Mouse (Mus musculus): Measurements from ENCODE around the gene Bcl2l12. TPM values are rescaled to one million over a fixed set of nuclear protein-coding genes. Genes with fewer than 3 reads are reported as not detected.
A peak's percentile ranks its signal among the peaks of the same experiment; 100 is the strongest.

Gene Bcl2l12
- polyA plus RNA-seq, 1 experiment = 85.4 TPM

GRCm38 (mm10) chr7:45017242-45018061 lies 18.9 kb upstream of the Bcl2l12 start, which contains the start of gene Rras:
Gene Rras (plus strand): TSS chr7:45017961.
- H3K27me3 ChIP-seq (ENCODE audit: control insufficient read depth, insufficient read depth, low read length) = no peaks in the 10 kb centered on the region
- no peaks in the 10 kb centered on the region for H3K36me3 ChIP-seq (ENCODE audit: control insufficient read depth, insufficient read depth, low read length)
- peaks cover 17% of the 10 kb centered on the region for H3K4me1 ChIP-seq (ENCODE audit: control insufficient read depth, insufficient read depth, low read length)
- H3K27ac ChIP-seq (ENCODE audit: control insufficient read depth, insufficient read depth, low read depth, low read length) = peak within 1 kb of the TSS; percentile 71
- peak within 1 kb of the TSS; percentile 64 for H3K4me3 ChIP-seq (ENCODE audit: control insufficient read depth, low read depth, low read length)
- TF ChIP-seq POLR2A (IDR thresholded peaks at IDR 0.05; ENCODE audit: control insufficient read depth, low read depth, low read length) (peak; percentile 61), CTCF (IDR thresholded peaks at IDR 0.05; ENCODE audit: control insufficient read depth, insufficient read depth, insufficient replicate concordance, low read depth, low read length) (no peak)

DNA sequence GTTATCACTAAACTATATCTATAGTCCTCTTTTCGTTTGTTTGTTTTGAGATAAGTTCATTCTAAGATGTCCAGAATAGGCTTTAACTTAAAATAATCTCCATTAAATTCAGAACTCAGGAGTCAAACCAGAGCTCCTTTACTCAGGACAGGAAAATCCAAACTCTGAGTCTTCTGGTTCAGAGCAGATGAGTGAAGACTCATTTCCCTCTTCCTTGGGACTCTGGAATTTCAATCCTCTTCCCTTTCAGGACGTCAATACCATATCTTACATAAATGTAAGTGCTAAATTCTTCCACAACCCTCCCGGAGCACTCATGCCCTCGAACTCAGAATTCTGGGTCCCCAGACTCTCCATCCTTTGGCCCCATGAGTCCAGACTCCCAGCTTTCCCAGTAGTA lies 18.2 kb upstream of the Bcl2l12 start:
- H3K27me3 ChIP-seq (ENCODE audit: control insufficient read depth, insufficient read depth, low read length) = no peaks in the 10 kb centered on the region
- peaks cover 17% of the 10 kb centered on the region for H3K4me1 ChIP-seq (ENCODE audit: control insufficient read depth, insufficient read depth, low read length)
- H3K27ac ChIP-seq (ENCODE audit: control insufficient read depth, insufficient read depth, low read depth, low read length) = peak overlapping the region; percentile 71
- H3K36me3 ChIP-seq (ENCODE audit: control insufficient read depth, insufficient read depth, low read length) = no peaks in the 10 kb centered on the region
- peak overlapping the region; percentile 64 for H3K4me3 ChIP-seq (ENCODE audit: control insufficient read depth, low read depth, low read length)
- TF ChIP-seq POLR2A (IDR thresholded peaks at IDR 0.05; ENCODE audit: control insufficient read depth, low read depth, low read length) = no peak
- TF ChIP-seq CTCF (IDR thresholded peaks at IDR 0.05; ENCODE audit: control insufficient read depth, insufficient read depth, insufficient replicate concordance, low read depth, low read length) = no peak

- no peaks in the 10 kb centered on the region for H3K36me3 ChIP-seq (ENCODE audit: control insufficient read depth, insufficient read depth, low read length)
- no peaks in the 10 kb centered on the region for H3K27me3 ChIP-seq (ENCODE audit: control insufficient read depth, insufficient read depth, low read length)
- H3K4me3 ChIP-seq (ENCODE audit: control insufficient read depth, low read depth, low read length) = peak within 1 kb of the TSS; percentile 86
- peak within 1 kb of the TSS; percentile 76 for H3K27ac ChIP-seq (ENCODE audit: control insufficient read depth, insufficient read depth, low read depth, low read length)
- peaks cover 17% of the 10 kb centered on the region for H3K4me1 ChIP-seq (ENCODE audit: control insufficient read depth, insufficient read depth, low read length)
- TF ChIP-seq CTCF (IDR thresholded peaks at IDR 0.05; ENCODE audit: control insufficient read depth, insufficient read depth, insufficient replicate concordance, low read depth, low read length) (no peak), POLR2A (IDR thresholded peaks at IDR 0.05; ENCODE audit: control insufficient read depth, low read depth, low read length) (peak; percentile 36; the same call in 1 of the 2 replicates)
Measured at GRCm38 (mm10) chr7:45015957-45016612, 17.6 kb upstream of the Bcl2l12 start, which contains the start of gene Scaf1. Gene Scaf1 (minus strand): TSS chr7:45016363.

- Histone ChIP-seq H3K4me3 (ENCODE audit: control insufficient read depth, low read depth, low read length) (peak overlapping the region; percentile 86), H3K27me3 (ENCODE audit: control insufficient read depth, insufficient read depth, low read length) (no peaks in the 10 kb centered on the region), H3K27ac (ENCODE audit: control insufficient read depth, insufficient read depth, low read depth, low read length) (peak overlapping the region; percentile 76), H3K36me3 (ENCODE audit: control insufficient read depth, insufficient read depth, low read length) (no peaks in the 10 kb centered on the region), H3K4me1 (ENCODE audit: control insufficient read depth, insufficient read depth, low read length) (peaks cover 17% of the 10 kb centered on the region)
- TF ChIP-seq POLR2A (IDR thresholded peaks at IDR 0.05; ENCODE audit: control insufficient read depth, low read depth, low read length) = no peak
- no peak for TF ChIP-seq CTCF (IDR thresholded peaks at IDR 0.05; ENCODE audit: control insufficient read depth, insufficient read depth, insufficient replicate concordance, low read depth, low read length)
Measured at GRCm38 (mm10) chr7:45015344-45015956, 16.9 kb upstream of the Bcl2l12 start.

DNA sequence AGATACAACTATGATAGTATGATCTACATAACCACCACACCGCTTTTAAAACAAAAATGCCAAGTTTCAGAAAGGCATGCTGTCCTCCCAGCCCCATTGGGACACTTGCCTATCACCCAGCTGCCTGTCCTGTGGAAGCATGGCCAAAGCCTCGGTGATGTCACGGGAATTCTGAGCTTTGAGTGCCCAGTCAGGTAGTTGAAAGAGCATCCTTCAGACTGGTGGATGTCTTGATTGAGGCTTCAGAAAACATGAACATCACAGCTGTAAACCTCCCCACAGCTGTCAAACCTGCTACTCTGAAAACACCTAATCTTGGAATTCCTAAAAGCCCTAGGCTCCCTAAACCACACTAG lies 15.6 kb upstream of the Bcl2l12 start:
- TF ChIP-seq POLR2A (IDR thresholded peaks at IDR 0.05; ENCODE audit: control insufficient read depth, low read depth, low read length) (no peak), CTCF (IDR thresholded peaks at IDR 0.05; ENCODE audit: control insufficient read depth, insufficient read depth, insufficient replicate concordance, low read depth, low read length) (no peak)
- Histone ChIP-seq H3K27me3 (ENCODE audit: control insufficient read depth, insufficient read depth, low read length) (no peaks in the 10 kb centered on the region), H3K4me3 (ENCODE audit: control insufficient read depth, low read depth, low read length) (no peak overlapping the region), H3K36me3 (ENCODE audit: control insufficient read depth, insufficient read depth, low read length) (no peaks in the 10 kb centered on the region; the same call in 1 of the 2 replicates), H3K4me1 (ENCODE audit: control insufficient read depth, insufficient read depth, low read length) (peaks cover 17% of the 10 kb centered on the region), H3K27ac (ENCODE audit: control insufficient read depth, insufficient read depth, low read depth, low read length) (no peak overlapping the region)

DNA sequence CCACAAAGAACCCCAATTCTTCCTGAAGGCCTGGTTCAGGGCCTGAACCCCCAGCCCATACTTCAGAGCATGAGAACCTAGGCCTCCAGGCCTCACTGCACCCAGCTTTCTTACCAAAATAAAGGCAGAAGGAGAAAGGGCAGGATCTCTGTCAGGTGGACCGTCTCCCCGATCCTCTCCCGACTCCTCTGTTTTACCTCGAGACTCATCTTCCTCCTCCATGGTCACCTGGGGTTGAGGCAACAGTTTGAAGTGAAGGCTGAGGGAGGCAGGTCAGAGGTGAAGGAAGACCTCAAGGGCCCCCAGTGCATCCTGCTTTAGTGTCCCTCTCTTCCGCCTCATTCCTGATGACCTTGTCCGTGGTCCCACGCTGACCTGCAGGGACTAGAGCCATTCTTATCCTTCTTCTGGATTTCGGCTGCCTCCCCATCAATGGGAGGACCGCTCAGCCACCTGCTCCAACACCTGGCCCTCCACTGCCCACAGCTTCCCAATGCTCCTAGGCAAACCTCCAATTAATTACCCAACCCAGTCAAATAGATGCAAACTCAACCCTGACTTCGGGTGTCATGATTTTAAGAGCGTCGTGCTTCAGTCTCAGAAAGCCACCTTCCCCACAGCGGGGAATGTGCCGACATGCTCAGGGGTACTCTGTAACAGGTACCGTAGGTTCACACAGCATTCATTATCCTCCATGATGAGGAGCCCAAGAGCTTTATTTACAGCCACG lies 15.0 kb upstream of the Bcl2l12 start:
- no peak for TF ChIP-seq CTCF (IDR thresholded peaks at IDR 0.05; ENCODE audit: control insufficient read depth, insufficient read depth, insufficient replicate concordance, low read depth, low read length)
- TF ChIP-seq POLR2A (IDR thresholded peaks at IDR 0.05; ENCODE audit: control insufficient read depth, low read depth, low read length) = no peak
- Histone ChIP-seq H3K27ac (ENCODE audit: control insufficient read depth, insufficient read depth, low read depth, low read length) (no peak overlapping the region), H3K36me3 (ENCODE audit: control insufficient read depth, insufficient read depth, low read length) (no peaks in the 10 kb centered on the region; the same call in 1 of the 2 replicates), H3K4me3 (ENCODE audit: control insufficient read depth, low read depth, low read length) (no peak overlapping the region), H3K27me3 (ENCODE audit: control insufficient read depth, insufficient read depth, low read length) (no peaks in the 10 kb centered on the region), H3K4me1 (ENCODE audit: control insufficient read depth, insufficient read depth, low read length) (peaks cover 14% of the 10 kb centered on the region)
